Mouse (Mus musculus) urinary bladder, postnatal 4 days (tissue): Measurements from ENCODE around the gene Rnf157.

Experiments
- DNase-seq, 2 experiments: peaks; one replicate each; pipeline ENCODE4 v3.0.0; 2021 to 2022; ENCODE audit warnings: low spot score in 2 of 2

The Rnf157 gene

DNA sequence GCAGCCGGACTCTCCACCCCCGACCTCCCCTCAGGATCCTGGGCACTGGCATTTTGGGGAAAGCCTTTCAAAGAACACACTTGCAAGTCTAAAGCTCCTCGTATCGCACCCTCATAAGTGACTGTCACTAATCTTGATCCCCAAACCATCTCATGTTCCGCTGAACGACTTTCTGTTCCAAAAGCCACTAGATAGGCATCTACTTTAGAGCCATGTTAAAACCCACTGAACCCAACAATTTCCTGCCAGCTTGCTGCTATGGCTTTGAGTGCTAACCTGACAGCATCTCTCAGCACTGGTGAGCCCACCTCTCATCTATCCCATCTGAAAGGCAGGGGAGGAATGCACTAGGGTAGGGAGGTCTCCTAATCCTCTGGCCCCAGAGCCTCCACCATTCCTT, 75.3 kb downstream of the Rnf157 start:
- DNase-seq: no peak

DNA sequence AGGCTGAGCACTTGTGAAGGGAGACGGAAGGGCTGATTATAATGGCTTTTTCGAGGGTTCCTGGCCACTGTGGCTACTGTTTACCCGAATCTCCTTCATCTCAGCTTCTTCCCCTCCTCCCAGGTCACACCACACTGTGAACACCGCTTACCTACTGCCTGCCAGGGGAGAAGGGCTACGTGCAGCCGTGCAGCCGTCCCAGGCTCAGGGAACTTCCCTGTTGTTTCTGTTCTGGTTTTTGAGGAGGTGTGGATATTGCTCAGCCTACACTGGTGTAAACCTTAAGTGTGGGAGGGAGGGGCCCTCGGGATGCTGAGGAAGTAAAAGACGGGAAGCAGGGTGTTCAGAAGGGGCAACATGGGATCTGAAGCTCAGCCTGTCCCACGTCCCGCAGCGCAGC, 75.8 kb downstream of the Rnf157 start:
- DNase-seq: no peak

DNA sequence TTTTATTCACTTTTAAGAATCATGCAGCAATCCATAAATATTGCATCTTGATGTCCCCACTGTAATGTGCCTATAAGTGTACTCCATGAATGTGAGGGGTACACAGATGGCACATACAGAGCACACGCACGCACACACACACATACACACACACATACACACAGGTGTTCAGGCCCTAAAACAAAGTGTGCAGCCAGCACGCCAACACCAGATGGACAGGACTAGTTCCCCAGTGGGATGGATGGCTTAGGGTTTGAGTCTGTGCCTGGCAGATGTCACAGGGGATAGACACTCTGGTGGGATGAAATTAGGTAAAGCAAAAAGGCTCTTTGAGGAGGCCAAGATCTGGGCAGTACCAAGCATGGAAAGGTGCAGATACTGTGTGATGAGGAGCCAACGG, 76.4 kb downstream of the Rnf157 start:
- no peak for DNase-seq

DNA sequence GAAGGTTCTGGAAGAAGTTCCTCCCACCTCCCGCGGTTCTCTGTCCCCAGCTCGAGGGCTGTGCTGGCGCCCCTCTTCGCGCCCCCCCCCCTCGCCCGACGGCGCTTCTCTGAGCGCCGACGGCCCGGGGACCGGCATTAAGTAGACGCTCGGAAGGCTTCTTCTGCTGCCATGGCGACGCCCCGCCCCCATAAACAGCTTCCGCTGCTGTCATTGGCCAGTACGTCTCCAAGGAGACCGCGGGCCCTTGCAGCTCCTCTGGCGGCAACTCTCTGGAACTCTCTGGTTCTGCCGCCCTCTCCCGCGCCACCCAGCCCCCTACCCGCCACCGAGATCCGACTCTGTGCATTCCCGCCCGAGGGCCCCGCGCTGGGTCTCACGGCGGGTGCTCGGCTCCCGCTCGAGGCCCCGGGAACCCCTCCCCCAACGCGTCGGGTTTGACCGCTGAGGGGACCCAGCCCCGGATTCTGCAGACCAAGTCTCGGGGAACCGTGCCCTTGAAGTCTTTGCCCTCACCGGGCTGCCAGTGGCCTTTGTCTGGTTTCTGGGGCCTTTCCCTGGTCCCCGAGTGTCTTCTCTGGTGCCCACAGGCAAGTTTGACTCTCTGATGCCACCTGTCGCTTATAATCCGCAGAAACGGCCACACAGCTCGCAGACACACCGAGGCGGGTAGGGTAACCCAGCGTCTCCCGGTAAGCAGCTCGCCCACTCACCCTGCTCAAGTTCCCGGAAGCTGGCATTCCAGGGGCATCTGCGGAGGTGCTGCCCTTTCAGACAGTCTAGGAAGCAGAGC, 77.4 kb downstream of the Rnf157 start, which contains the start of gene Foxj1:
TSS of gene Foxj1 (minus strand) at position 156 of the 793 bp plus-strand sequence.
- DNase-seq: peak; percentile 93 to 95

DNA sequence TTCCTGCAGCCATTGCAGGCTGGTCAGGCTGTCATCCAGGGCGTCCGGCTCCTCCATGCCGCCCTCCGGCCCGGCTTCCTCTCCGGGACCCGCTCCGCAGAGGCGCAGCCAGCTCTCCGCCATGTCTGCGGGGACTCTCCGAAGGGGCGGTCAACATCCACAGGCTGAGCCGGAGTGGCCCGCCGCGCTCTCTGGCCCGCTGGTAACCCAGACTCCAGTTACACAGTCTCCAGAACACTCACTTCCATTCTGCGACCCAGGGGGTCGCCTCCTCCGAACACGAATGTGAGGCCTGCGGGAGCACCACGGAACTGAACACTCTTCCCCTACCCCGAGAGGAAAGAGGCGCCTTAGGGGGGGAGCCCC, 78.4 kb downstream of the Rnf157 start:
- DNase-seq: no peak

DNA sequence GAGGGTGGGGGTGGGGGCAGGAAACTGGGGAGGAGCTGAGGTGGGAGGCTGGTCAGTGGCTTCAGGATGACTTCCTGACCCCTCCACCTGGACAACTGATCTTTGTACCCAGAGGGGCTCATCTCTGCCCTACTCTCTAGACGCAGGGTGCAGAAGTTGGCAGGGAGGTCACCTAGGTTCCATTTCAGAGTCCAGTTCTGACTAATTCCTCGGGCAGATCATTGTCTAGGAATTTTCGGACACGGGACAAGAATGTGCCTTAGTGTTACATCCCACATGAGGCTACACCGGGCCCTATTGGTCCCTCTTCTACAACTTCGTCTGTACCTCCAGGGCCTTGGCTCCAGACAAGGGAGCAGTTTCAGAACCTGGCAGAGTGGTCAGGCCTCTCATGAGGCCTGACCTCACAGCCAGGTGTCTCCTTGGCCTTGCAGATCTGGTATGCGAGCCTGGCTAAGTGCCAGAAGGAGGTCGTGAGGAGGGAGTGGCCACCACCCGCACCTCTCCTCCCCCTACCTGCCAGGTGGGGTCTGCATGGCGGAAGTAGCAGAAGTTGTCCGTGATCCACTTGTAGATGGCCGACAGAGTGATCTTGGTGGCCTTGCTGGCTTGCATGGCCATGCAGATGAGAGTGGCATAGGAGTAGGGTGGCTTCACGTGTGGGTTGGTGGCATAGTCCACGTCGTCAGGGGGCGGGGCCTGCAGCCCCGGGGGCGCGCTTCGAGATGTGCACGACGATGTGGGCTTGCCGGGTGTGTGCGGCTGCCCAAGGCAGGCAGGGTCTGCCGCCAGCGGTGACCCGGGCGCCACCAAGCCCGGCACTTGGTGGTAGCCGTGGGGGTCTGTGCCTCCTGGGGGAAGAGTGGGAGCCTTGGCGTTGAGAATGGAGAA, 79.1 kb downstream of the Rnf157 start:
- no peak for DNase-seq

DNA sequence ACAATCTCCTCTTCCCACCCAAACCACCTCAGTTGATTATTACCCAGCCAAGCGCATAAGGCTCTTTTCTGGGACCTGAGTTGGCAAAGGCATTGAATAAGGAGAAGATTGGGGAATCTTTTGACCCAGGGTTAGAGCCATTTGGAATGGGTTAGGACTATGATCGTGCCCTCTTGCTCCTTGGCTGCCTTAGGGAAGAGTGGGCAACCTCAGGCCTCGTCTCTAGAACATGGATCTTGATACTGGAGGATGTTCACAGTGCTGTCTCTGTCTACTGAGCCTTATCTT, 79.9 kb downstream of the Rnf157 start:
- DNase-seq: no peak

DNA sequence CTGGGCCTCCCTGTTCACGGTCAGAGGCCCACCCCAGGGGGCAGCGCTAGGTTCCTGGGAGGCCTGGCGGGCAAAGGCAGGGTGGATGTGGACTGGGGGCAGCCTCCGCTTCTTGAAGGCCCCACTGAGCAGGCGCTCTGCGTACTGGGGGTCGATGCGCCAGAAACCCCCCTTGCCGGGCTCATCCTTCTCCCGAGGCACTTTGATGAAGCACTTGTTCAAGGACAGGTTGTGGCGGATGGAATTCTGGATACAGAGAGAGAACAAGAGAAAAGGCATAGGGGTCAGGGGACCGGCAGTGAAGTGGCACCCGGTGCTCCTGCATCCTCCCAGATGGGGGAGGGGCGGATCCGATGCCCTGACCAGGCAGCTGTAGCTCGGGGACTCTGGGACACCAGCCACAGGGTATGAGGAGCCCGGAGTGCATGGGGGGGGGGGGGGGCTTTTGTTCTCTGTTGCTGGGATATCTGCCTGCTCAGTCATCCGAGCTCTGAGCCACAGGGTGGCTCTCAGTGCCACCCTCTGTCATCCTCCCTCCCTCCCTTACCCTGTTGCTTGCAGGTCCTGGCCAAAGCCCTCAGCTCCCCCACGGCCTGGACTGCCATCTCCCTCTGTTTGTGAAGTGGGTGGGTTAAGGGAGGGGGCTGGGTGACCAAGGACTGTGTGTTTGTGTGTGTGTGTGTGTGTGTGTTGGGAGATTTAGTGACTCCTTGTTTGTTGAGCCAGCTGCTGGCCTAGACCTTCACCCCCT, 80.4 kb downstream of the Rnf157 start:
- no peak for DNase-seq

DNA sequence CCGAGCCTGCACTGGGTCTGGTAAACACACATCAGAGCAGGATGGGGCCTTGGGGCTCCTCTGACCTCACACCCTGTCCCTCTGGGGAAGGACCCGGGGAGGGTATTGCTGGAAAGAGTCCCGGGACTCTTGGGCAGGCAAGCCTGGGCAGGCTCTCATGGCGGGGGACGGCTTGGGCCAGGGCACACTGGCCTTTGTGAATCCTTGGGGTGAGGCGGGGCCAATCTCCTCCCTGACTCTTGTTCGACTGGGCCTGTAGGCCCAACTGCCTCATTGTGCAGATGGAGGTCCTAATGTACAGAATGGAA, 82.7 kb downstream of the Rnf157 start:
- DNase-seq: no peak

DNA sequence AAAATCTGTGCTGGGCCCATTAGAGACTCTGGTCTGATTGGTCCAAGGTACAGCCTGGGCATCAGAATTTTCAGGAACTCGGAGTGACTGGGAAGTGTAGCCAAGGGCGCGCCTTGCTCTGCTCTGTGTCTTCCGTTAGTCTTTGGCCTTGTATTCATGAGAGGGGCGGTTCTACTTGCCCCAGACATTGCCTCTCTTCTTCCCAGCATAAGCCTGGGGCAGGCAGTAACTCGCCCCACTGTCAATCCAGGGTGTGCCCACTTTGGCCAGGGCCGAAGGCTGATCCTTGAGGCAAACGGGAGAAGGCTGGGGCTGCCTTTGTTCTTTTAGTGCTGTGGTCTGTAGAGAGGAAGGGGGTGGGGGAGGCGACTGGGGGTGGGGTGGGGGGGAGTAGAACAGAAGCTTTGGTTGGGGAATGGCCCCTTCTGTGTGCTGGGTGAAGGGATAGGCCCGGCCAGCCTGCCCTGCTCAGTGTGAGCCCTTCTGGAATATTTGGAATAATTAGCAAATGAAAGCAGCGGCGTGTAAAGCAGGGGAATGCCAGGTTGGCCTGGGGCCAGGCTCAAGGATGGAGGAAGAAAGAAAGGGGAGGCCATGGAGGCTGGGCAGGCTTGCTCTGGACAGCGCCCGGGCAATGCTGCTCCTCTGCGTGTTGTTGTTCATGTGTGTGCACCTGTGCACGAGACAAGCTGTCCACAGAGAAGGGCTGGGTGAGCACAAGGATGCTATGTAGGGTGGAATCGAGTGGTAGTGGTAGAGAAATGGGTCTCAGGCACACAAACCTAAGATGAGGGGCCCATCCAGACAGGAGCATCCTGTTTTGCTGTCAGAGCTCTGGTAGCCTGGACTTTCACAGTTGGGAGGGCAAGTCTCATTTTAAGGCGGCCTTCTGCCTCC, 83.3 kb downstream of the Rnf157 start:
- DNase-seq: no peak

DNA sequence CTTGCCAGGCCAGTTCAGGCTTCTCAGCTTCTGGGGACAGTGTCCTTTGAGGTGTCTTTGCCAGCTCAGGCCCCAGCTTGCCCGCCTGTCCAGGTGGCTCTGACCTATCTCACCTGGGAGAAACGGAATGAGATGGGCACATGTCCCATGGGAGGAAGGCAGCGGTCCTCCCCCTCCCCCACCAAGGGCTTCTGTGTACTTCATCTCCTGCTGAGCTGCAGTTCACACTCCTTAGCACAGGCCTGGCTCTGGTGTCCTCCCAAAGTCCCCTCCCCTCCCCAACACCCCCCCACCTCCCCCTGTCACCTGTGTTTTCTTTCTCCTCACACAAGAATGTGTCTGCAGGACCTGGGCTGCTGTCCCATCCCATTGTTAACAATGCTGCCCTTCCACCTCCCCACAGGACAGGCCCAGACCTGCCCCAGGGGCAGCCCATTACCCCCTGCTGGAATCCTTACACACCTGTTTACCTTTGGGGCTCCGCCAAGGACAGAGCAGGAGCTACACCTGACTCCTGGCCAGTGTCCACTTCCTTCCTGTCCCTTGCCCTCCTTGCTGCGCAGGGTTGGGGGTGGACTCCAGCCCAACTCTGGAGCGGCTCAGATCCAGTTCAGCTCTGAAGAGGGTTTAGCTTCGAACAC, 85.7 kb downstream of the Rnf157 start:
- peak in 1 of 2 experiments; percentile 57 for DNase-seq

DNA sequence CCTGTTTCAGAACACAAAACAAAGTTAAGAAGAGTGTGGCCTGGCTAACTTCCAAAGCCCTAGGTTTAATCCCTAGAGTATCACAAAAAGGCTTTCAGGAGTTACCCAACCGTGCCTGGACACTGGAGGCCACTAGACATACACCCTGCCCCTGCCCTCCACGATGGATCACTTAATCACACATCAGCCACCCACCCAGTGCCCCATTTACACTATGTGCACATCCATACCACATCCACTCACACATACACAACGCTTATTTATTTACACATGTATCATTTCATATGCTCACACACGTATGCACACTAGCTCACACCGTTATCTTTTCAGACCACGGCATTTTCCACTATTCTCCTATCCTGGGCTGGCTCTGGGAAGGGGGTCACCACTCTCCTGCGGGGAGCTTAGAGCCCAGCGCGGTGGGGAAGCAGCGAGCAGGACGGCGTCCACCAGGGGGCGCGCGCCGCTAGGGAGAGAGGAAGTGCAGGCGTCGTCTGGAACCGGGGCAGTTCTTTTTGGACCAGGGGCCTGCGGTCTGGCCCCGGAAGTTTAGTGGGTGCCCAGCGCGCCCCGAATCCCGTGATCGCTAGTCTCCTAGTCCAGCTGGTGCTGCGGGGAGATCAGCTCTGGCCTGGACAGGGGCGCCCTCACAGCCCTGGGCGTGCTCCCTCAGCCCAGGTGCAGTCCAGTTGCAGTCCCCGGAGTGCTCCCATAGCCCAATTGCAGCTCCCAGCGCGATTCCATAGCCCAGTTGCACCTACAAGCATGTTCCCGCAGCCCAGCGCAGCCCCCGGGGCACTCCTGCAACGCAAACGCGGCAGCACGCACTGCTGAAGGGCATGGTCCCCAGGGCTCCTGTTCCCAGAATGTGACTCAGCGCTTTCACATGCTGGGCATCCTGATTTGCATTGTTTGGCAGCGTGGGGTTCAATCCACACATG, 93.8 kb downstream of the Rnf157 start:
- peak; percentile 75 to 95 for DNase-seq

DNA sequence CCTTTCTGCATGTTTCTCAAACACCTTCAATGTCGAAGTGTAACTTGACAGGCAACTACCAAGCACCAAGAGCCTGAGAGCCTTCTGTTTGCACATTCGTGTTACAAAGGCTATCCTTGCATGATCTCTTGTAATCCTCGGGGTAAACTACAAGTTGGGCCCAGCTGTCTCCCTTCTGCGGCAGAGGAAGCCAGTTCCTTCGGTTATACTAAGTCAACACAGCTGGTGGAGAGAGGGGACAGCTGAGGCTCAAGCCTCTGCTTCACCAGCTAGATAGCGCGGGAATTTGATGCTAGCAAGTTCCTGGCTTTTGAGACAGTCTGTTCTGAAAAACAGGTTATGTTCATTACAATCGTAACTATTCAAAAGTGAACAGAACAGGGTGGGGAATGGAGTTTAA, 100.5 kb downstream of the Rnf157 start:
- DNase-seq: no peak

DNA sequence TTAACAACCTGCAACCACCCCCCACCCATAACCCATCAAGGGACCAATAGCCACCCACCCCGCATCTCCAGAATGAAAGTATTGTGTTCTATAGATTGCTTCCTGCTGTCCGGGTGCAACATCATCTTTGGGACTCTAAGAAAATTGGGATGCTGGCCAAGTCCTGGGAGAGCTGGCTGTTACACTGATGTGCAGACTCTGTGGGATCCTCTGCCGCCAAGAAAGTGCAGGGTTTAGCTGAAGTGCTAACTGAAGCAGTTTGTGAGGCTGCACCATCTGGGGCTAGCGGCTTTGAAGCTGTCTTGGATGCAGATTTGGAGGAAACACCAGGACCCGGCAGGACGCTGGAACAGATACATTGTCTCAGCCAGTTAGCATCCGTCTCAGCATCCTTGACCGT, 101.7 kb downstream of the Rnf157 start:
- DNase-seq: no peak

DNA sequence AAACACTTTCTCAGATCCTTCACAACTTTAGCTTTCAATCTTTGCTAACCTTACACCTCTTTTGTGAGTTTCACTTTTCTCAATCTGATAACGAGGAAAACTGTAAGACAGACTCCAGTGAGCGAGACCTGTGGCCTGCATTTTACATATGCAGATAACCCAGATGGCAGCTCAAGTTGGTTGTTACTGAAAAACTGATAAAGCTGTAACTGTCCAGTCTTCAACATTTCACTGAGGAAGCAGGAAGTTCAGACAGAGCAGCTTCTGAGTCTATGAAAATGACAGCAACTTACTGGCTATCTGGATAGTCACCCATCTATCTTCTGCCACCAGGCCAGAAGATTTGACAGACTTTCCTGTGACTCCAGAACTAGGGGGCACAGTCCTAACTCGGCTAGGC, 103.2 kb downstream of the Rnf157 start:
- DNase-seq: no peak

DNA sequence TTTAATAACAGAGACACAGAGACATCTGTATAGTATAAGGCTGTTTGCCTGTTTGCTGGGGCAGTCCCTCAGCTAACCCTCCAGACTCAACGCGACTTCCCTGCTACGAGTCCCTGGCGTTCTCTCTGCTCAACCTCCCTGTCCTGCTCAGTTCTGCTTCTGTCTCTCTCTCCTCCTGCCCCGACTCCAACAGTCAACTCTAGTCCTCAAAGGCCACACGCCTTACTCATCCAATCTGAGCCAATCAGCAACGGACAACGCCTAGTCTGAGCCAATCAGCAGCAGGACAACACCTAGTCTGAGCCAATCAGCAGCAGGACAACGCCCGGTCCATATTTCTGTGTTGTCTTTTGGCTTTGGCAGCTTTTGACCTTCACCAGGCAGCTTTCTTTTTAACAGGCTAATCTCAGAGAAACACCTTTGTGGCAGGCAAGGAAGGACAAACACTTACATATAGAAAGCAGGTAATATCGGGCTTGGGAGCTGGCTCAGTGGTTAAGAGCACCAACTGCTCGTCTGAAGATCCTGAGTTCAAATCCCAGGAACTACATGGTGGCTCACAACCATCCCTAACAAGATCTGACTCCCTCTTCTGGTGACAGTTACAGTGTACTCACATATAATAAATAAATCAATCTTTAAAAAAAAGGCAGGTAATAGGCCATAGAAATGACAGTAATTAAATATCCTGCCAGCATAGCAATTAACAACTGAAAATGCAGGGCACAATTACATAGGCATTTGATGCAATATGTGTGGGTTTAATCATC, 104.9 kb downstream of the Rnf157 start:
- no peak for DNase-seq

DNA sequence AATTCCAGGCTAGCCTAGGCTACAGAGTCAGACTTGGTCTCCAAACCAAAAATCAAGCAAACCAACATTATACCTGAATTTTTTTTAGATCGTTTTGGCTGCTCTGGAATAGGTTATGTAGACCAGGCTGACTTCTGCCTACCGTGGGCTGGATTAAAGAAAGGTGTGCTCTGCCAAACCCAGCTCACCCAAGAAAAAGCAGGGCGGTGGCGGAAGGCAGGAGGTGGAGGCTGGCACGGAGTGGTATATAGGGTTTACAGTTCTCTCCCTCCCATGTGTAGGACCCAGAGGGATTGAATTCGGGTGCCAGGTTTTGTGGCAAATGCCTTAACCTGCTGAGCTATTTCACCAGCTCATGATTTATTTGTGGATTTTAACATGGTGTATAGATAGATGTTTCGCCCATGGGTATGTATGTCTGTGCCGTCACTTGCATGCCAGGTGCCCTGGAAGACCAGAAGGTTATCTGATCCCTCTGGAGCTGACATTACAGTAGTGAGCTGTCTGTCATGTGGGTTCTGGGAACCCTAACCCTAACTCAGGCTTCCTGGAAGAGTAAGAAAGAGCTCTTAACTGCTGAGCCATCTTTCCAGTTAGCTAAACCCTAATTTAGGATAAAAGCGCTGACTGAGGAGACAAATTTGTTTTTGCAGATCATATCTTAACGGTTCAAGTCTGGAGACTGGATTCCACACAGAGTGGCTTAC, 105.7 kb downstream of the Rnf157 start, which contains the start of gene Exoc7:
TSS of gene Exoc7 (minus strand) at position 215 of the 707 bp plus-strand sequence.
- no peak for DNase-seq
